Mouse (Mus musculus) midbrain, postnatal 0 days (tissue): ENCODE measurements at regions not wholly inside any gene's neighbourhood (a gene's known extent, or its start where the extent isn't known, plus 50 kb on each side); places are given as distances from the start of the nearest gene placed in this dataset.
A peak's percentile ranks its signal among the peaks of the same experiment; 100 is the strongest.

Experiments
- ATAC-seq: fragments of 200-750 bp; cut with Nextera tagmentation; 2 replicates; pipeline ENCODE4 v1.8.0; 2017; ENCODE audit warnings: moderate number of reproducible peaks, mild to moderate bottlenecking, moderate TSS enrichment, moderate library complexity; ENCODE audit not compliant: low FRiP score
- DNase-seq: peaks from one replicate; pipeline ENCODE4 v3.0.0-alpha.2; 2015; ENCODE audit warnings: low spot score
- H3K27ac ChIP-seq: fragments of 300-500 bp; sonication (generic); 2 replicates; pipeline ENCODE4 v1.5.1; 2014; ENCODE audit warnings: low read depth, mild to moderate bottlenecking, low read length, mixed read lengths
- H3K27me3 ChIP-seq: fragments of 300-500 bp; sonication (generic); 2 replicates; pipeline ENCODE4 v1.6.1; 2014; ENCODE audit warnings: low read length, control low read depth, mixed read lengths; ENCODE audit not compliant: insufficient read depth
- H3K36me3 ChIP-seq: fragments of 300-500 bp; sonication (generic); 2 replicates; pipeline ENCODE4 v1.6.1; 2014; ENCODE audit warnings: low read length, control low read depth, mixed read lengths; ENCODE audit not compliant: insufficient read depth
- H3K4me1 ChIP-seq: fragments of 300-500 bp; sonication (generic); 2 replicates; pipeline ENCODE4 v1.6.1; 2014; ENCODE audit warnings: mild to moderate bottlenecking, control low read depth, antibody characterized with exemption, low read length, mixed read lengths; ENCODE audit not compliant: insufficient read depth
- H3K4me2 ChIP-seq: fragments of 300-500 bp; sonication (generic); 2 replicates; pipeline ENCODE4 v1.6.1; 2014; ENCODE audit warnings: low read depth, mild to moderate bottlenecking, low read length, mixed read lengths; ENCODE audit not compliant: poor library complexity, severe bottlenecking
- H3K4me3 ChIP-seq: fragments of 300-500 bp; sonication (generic); 2 replicates; pipeline ENCODE4 v1.5.1; 2014; ENCODE audit warnings: low read depth, mild to moderate bottlenecking, low read length, moderate library complexity
- H3K9ac ChIP-seq: fragments of 300-500 bp; sonication (generic); replicated peaks from 2 replicates; pipeline ENCODE4 v1.6.1; 2014; ENCODE audit warnings: mild to moderate bottlenecking, low read length, moderate library complexity, mixed read lengths; ENCODE audit not compliant: poor library complexity, severe bottlenecking
- H3K9me3 ChIP-seq: fragments of 300-500 bp; sonication (generic); 2 replicates; pipeline ENCODE4 v1.6.1; 2016; ENCODE audit warnings: low read length, control low read depth
- CTCF ChIP-seq: IDR thresholded peaks from 2 replicates; pipeline ENCODE4 v1.5.1; 2016; ENCODE audit warnings: antibody characterized with exemption, mild to moderate bottlenecking
- WGBS: fragments of 180-500 bp; shearing (Covaris S2); extraction: QIAGEN DNeasy Blood & Tissue Kit; methylation state at CpG from one replicate; pipeline ENCODE4 v1.1.7; 2014; 5-methylcytosine and 5-hydroxymethylcytosine counted together

GRCm38 (mm10) chr5:43444582-43445214 lies 70.6 kb upstream of the C1qtnf7 start:
- WGBS = 68% methylated on average over 3 of the region's 3 CpGs
- ATAC-seq (no peak), DNase-seq (peak; percentile 53)
- no peaks in the 10 kb centered on the region for H3K27me3 ChIP-seq
- no peak overlapping the region for H3K4me2 ChIP-seq
- H3K36me3 ChIP-seq = no peaks in the 10 kb centered on the region
- H3K4me3 ChIP-seq = no peak overlapping the region
- no peak for TF ChIP-seq CTCF
- H3K27ac ChIP-seq = no peak overlapping the region
- no peaks in the 10 kb centered on the region for H3K4me1 ChIP-seq
- no peaks in the 10 kb centered on the region for H3K9me3 ChIP-seq
- no peak overlapping the region for H3K9ac ChIP-seq

- Histone ChIP-seq H3K36me3 (no peaks in the 10 kb centered on the region), H3K4me2 (no peak overlapping the region), H3K9me3 (no peaks in the 10 kb centered on the region), H3K27me3 (no peaks in the 10 kb centered on the region), H3K27ac (no peak overlapping the region), H3K4me1 (no peaks in the 10 kb centered on the region), H3K4me3 (no peak overlapping the region), H3K9ac (no peak overlapping the region)
- peak; percentile 17; the same call in 1 of the 2 replicates for TF ChIP-seq CTCF
- ATAC-seq (no peak), DNase-seq (no peak)
These were observed 69.7 kb upstream of the C1qtnf7 start for GRCm38 (mm10) chr5:43445620-43446019.

DNA sequence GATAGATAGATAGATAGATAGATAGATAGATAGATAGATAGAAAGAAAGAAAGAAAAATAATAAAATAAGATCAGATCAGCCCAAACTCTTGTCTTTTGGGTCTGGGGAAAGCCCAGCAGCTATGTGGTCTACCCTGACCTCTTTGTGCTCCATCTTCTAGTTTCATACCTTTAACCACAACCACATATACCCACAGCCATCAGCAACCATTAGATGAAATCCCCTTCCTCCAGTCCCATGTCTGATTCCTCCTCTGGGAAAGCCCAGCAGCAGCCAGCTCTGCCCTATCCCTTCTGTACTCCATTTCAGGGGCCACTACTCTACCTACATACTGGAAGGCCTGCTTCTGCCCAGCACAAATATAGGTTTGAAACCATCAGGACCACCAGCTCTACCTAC lies 69.0 kb upstream of the C1qtnf7 start:
- H3K36me3 ChIP-seq = no peaks in the 10 kb centered on the region
- no peak for DNase-seq
- H3K4me3 ChIP-seq = no peak overlapping the region
- H3K9me3 ChIP-seq = no peaks in the 10 kb centered on the region
- no peak for TF ChIP-seq CTCF
- H3K4me1 ChIP-seq = no peaks in the 10 kb centered on the region
- no peak overlapping the region for H3K4me2 ChIP-seq
- no peak for ATAC-seq
- no peak overlapping the region for H3K9ac ChIP-seq
- no peaks in the 10 kb centered on the region for H3K27me3 ChIP-seq
- no peak overlapping the region for H3K27ac ChIP-seq

DNA sequence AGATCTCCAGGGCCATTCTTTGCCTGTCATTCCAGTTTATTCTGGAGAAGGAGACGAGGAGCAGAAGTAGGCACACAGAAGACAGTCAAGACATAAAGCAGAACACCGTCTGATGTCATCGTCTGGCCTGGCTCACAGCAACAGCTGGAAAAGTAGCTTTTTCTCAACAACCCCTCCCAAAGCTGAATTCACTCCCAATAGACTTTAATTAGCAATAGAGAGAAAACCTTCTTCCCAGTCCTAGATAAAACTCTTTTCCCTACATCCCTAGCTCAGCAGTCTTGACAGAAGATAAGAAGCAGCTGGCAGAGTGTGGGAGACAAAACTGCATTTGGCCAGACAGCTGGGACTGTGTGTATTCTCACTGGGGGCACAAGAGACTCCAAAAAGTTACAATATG lies 59.3 kb upstream of the C1qtnf7 start:
- Histone ChIP-seq H3K9ac (no peak overlapping the region), H3K27me3 (no peaks in the 10 kb centered on the region), H3K27ac (no peak overlapping the region), H3K9me3 (no peaks in the 10 kb centered on the region), H3K4me2 (no peak overlapping the region), H3K4me3 (no peak overlapping the region), H3K36me3 (no peaks in the 10 kb centered on the region), H3K4me1 (no peaks in the 10 kb centered on the region)
- TF ChIP-seq CTCF = no peak
- no peak for DNase-seq
- WGBS = 82% methylated on average over 3 of the region's 3 CpGs
- ATAC-seq = no peak

DNA sequence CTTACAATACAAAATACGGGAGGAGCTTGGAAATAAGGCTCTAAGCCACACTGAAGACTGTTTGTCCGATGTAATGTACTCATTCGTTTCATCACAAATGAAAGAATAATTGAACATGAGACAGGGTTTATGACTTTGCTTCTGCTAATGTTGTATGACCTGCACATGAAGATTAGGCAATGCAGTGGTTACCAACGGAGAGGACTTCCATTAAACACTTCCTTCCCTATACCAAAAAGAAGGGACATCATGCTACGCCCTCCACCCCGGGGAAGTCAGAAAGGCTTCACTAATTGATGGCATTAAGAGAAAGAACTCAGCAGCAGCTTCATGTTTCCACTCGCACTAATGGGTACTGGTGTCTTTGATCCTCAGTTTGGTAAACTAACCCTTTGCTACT lies 57.6 kb upstream of the C1qtnf7 start:
- DNase-seq (no peak), ATAC-seq (no peak)
- Histone ChIP-seq H3K4me2 (no peak overlapping the region), H3K36me3 (no peaks in the 10 kb centered on the region), H3K9me3 (no peaks in the 10 kb centered on the region), H3K27ac (no peak overlapping the region), H3K9ac (no peak overlapping the region), H3K4me3 (no peak overlapping the region), H3K27me3 (no peaks in the 10 kb centered on the region), H3K4me1 (no peaks in the 10 kb centered on the region)
- 87% methylated on average over 7 of the region's 7 CpGs for WGBS
- TF ChIP-seq CTCF = no peak

GRCm38 (mm10) chr5:43461987-43462715 lies 53.2 kb upstream of the C1qtnf7 start:
- Histone ChIP-seq H3K4me1 (no peaks in the 10 kb centered on the region), H3K27ac (no peak overlapping the region), H3K27me3 (no peaks in the 10 kb centered on the region), H3K4me3 (no peak overlapping the region), H3K9ac (no peak overlapping the region), H3K9me3 (no peaks in the 10 kb centered on the region), H3K4me2 (no peak overlapping the region), H3K36me3 (no peaks in the 10 kb centered on the region)
- 90% methylated on average over 1 of the region's 1 CpGs for WGBS
- no peak for TF ChIP-seq CTCF
- DNase-seq (no peak), ATAC-seq (no peak)
